Mouse (Mus musculus): Measurements from ENCODE around the gene Mta2.

DNA sequence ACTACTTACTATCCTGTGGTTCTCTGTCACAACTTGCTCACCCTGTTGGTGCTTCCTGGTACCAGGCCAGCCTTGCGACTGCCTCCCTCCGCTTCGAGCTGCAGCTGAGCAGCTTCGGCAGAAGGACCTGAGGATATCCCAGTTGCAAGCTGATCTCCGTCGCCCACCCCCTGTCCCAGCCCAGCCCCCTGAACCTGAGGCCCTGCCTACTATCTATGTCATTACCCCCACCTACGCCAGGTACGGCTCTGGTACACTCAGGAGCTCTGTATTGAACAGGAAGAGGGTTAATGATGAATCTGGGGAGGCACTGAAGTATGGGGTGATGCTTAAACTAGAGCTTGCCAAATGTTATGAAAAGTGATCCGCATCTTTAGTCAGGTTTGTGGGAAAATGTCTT lies 19.9 kb upstream of the Mta2 start:
- TF ChIP-seq CTCF (IDR thresholded peaks at IDR 0.05; ENCODE audit: borderline replicate concordance, control insufficient read depth, extremely low read depth, insufficient read depth, low read length, poor library complexity) (no peak), POLR2A (IDR thresholded peaks at IDR 0.05; ENCODE audit: control insufficient read depth, extremely low read depth, insufficient read depth, low read length, poor library complexity) (no peak)

All from thymus, adult 2 months (tissue).